Mouse (Mus musculus) large intestine, adult 2 months (tissue): ENCODE results near the gene Gnat1. TPM values are rescaled to one million over a fixed set of nuclear protein-coding genes. Genes with fewer than 3 reads are reported as not detected.

Source experiments
- DNase-seq: peaks from one replicate; pipeline ENCODE4 v3.0.0-alpha.2; 2012; ENCODE audit warnings: low read depth, low spot score
- WGBS: fragments of 180-500 bp; shearing (Covaris S2); methylation state at CpG from one replicate; pipeline ENCODE4 v1.1.7; 2018; 5-methylcytosine and 5-hydroxymethylcytosine counted together
- polyA plus RNA-seq: library from polyadenylated mRNA; depleted of rRNA; stranded (reverse); fragments of >200 nt; gene quantifications from 2 replicates; pipeline ENCODE4 v1.2.3, GENCODE M21; 2012; rRNA removed

The Gnat1 gene
- polyA plus RNA-seq, 1 experiment = 0.35 TPM

- DNase-seq = no peak
- 82% methylated on average over 9 of the region's 9 CpGs for WGBS
These were observed 48.1 kb downstream of the Gnat1 start for GRCm38 (mm10) chr9:107631311-107631826.

GRCm38 (mm10) chr9:107630576-107630975 is 48.9 kb downstream of the Gnat1 start:
- DNase-seq = no peak
- WGBS = 41% methylated on average over 4 of the region's 4 CpGs

GRCm38 (mm10) chr9:107629901-107630425 is 49.5 kb downstream of the Gnat1 start:
- no peak for DNase-seq
- whole genome bisulfite sequencing = 18% methylated on average over 14 of the region's 14 CpGs

- DNase-seq = no peak
- WGBS = 15% methylated on average over 4 of the region's 4 CpGs
These were observed 50.1 kb downstream of the Gnat1 start for GRCm38 (mm10) chr9:107629411-107629730.

- WGBS = 57% methylated on average over 14 of the region's 15 CpGs
- no peak for DNase-seq
These were observed 50.6 kb downstream of the Gnat1 start for GRCm38 (mm10) chr9:107628721-107629410.

GRCm38 (mm10) chr9:107627387-107628255 is 51.9 kb downstream of the Gnat1 start:
- WGBS = 70% methylated on average over 20 of the region's 20 CpGs
- no peak for DNase-seq

GRCm38 (mm10) chr9:107626844-107627277 is 52.7 kb downstream of the Gnat1 start:
- 26% methylated on average over 2 of the region's 2 CpGs for WGBS
- DNase-seq = no peak

GRCm38 (mm10) chr9:107626158-107626843 is 53.2 kb downstream of the Gnat1 start:
- DNase-seq = no peak
- 42% methylated on average over 14 of the region's 15 CpGs for WGBS

- no peak for DNase-seq
- 87% methylated on average over 12 of the region's 12 CpGs for WGBS
These were observed 54.0 kb downstream of the Gnat1 start for GRCm38 (mm10) chr9:107625351-107626128.

- 64% methylated on average over 3 of the region's 3 CpGs for WGBS
These were observed 54.6 kb downstream of the Gnat1 start for GRCm38 (mm10) chr9:107624951-107625350.

GRCm38 (mm10) chr9:107624539-107624938 is 55.0 kb downstream of the Gnat1 start:
- 36% methylated on average over 5 of the region's 5 CpGs for WGBS
- DNase-seq = no peak

More at GRCm38 (mm10) chr9:107624951-107625350, 54.6 kb downstream of the Gnat1 start:
- DNase-seq = no peak

Other genes with a start within 250 kb of the Gnat1 start
- 48.8 and 55.0 TPM in 2 replicates for gene Tmem115, start 145.8 kb downstream of the Gnat1 start, polyA plus RNA-seq
- 42.8 and 43.7 TPM in 2 replicates for gene Cyb561d2, start 137.5 kb downstream of the Gnat1 start, polyA plus RNA-seq
- 27.7 and 31.6 TPM in 2 replicates for gene Nprl2, start 137.5 kb downstream of the Gnat1 start, polyA plus RNA-seq
- gene Zmynd10, start 132.4 kb downstream of the Gnat1 start, polyA plus RNA-seq = 0.29 and 0.40 TPM in 2 replicates
- 28.6 and 37.1 TPM in 2 replicates for gene Rassf1, start 128.2 kb downstream of the Gnat1 start, polyA plus RNA-seq
- gene Tusc2, start 116.5 kb downstream of the Gnat1 start, polyA plus RNA-seq = 45.2 and 46.3 TPM in 2 replicates
- gene Hyal2, start 111.8 kb downstream of the Gnat1 start, polyA plus RNA-seq = 76.1 and 127 TPM in 2 replicates
- gene Hyal1, start 102.8 kb downstream of the Gnat1 start, polyA plus RNA-seq = 1.7 and 4.5 TPM in 2 replicates
- gene Naa80, start 100.8 kb downstream of the Gnat1 start, polyA plus RNA-seq = 19.0 and 29.1 TPM in 2 replicates
- 0.36 and 0.57 TPM in 2 replicates for gene Hyal3, start 98.9 kb downstream of the Gnat1 start, polyA plus RNA-seq
- 60.1 and 74.4 TPM in 2 replicates for gene Ifrd2, start 92.1 kb downstream of the Gnat1 start, polyA plus RNA-seq
- 38.6 and 47.6 TPM in 2 replicates for gene Sema3b, start 70.5 kb downstream of the Gnat1 start, polyA plus RNA-seq
- 470 and 526 TPM in 2 replicates for gene Gnai2, start 44.3 kb downstream of the Gnat1 start, polyA plus RNA-seq
- 1.5 and 1.7 TPM in 2 replicates for gene Slc38a3, start 10.2 kb downstream of the Gnat1 start, polyA plus RNA-seq
- gene Sema3f, start 30.8 kb upstream of the Gnat1 start, polyA plus RNA-seq = 14.1 and 20.1 TPM in 2 replicates
- 37.9 and 62.1 TPM in 2 replicates for gene Rbm5, start 91.3 kb upstream of the Gnat1 start, polyA plus RNA-seq
- gene Rbm6, start 193.5 kb upstream of the Gnat1 start, polyA plus RNA-seq = 19.0 and 24.5 TPM in 2 replicates
- 67.5 and 92.5 TPM in 2 replicates for gene Mon1a, start 208.4 kb upstream of the Gnat1 start, polyA plus RNA-seq
- 77.1 and 101 TPM in 2 replicates for gene Mst1r, start 227.2 kb upstream of the Gnat1 start, polyA plus RNA-seq
- gene Actl11, start 248.8 kb upstream of the Gnat1 start, polyA plus RNA-seq = not detected in 2 replicates